Mouse (Mus musculus): Measurements from ENCODE around the gene Wfdc2. TPM values are rescaled to one million over a fixed set of nuclear protein-coding genes. Genes with fewer than 3 reads are reported as not detected.

The Wfdc2 gene
- polyA plus RNA-seq, 1 experiment from 2014 or later: 21.7 TPM

- Histone ChIP-seq H3K27ac (ENCODE audit: low read depth, low read length) (no peak overlapping the region), H3K9ac (ENCODE audit: low read length) (no peak overlapping the region), H3K4me1 (ENCODE audit: control insufficient read depth, insufficient read depth, low read length) (no peaks in the 10 kb centered on the region), H3K4me3 (ENCODE audit: low read depth, low read length) (no peak overlapping the region), H3K9me3 (ENCODE audit: control insufficient read depth, low read length) (no peaks in the 10 kb centered on the region), H3K36me3 (ENCODE audit: control insufficient read depth, insufficient read depth, low read length) (no peaks in the 10 kb centered on the region), H3K27me3 (ENCODE audit: control insufficient read depth, insufficient read depth, low read length) (no peaks in the 10 kb centered on the region), H3K4me2 (no peak overlapping the region)
- WGBS: 72% methylated on average over 5 of the region's 5 CpGs
- DNase-seq (ENCODE audit: low spot score, missing footprints): no peak
- no peak for ATAC-seq (ENCODE audit: low FRiP score)
Observed at GRCm38 (mm10) chr2:164542132-164542531, 20.1 kb upstream of the Wfdc2 start.

GRCm38 (mm10) chr2:164542598-164542997 is 19.6 kb upstream of the Wfdc2 start:
- H3K9ac ChIP-seq (ENCODE audit: low read length): no peak overlapping the region
- no peak overlapping the region for H3K4me3 ChIP-seq (ENCODE audit: low read depth, low read length)
- no peaks in the 10 kb centered on the region for H3K36me3 ChIP-seq (ENCODE audit: control insufficient read depth, insufficient read depth, low read length)
- H3K4me1 ChIP-seq (ENCODE audit: control insufficient read depth, insufficient read depth, low read length): no peaks in the 10 kb centered on the region
- ATAC-seq (ENCODE audit: low FRiP score): no peak
- H3K9me3 ChIP-seq (ENCODE audit: control insufficient read depth, low read length): no peaks in the 10 kb centered on the region
- no peaks in the 10 kb centered on the region for H3K27me3 ChIP-seq (ENCODE audit: control insufficient read depth, insufficient read depth, low read length)
- no peak for DNase-seq (ENCODE audit: low spot score, missing footprints)
- H3K27ac ChIP-seq (ENCODE audit: low read depth, low read length): no peak overlapping the region
- H3K4me2 ChIP-seq: no peak overlapping the region
- WGBS: 86% methylated on average over 7 of the region's 7 CpGs

DNA sequence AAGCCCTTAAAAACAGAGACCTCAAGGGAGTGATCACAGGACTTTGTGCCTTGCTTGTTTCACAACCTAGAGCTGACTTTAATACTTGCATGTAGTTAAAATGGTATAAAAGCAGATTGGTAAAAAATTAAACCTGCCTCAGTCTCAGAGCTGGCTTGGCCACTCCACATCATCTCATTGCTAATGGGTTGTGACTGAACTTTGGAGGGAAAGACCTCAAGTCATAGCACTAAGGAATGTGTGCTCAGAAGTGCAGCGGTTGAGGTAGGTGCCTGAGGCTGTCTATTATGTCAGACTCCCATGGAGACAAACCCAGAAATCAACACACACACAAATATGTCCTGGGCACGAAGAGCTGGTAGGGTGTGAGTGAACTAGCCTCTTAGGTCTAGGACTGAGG is 18.5 kb upstream of the Wfdc2 start:
- 72% methylated on average over 2 of the region's 2 CpGs for WGBS
- Histone ChIP-seq H3K4me3 (ENCODE audit: low read depth, low read length) (no peak overlapping the region), H3K36me3 (ENCODE audit: control insufficient read depth, insufficient read depth, low read length) (no peaks in the 10 kb centered on the region), H3K9me3 (ENCODE audit: control insufficient read depth, low read length) (no peaks in the 10 kb centered on the region), H3K9ac (ENCODE audit: low read length) (no peak overlapping the region), H3K27ac (ENCODE audit: low read depth, low read length) (no peak overlapping the region), H3K4me1 (ENCODE audit: control insufficient read depth, insufficient read depth, low read length) (no peaks in the 10 kb centered on the region), H3K27me3 (ENCODE audit: control insufficient read depth, insufficient read depth, low read length) (no peaks in the 10 kb centered on the region), H3K4me2 (no peak overlapping the region)
- no peak for ATAC-seq (ENCODE audit: low FRiP score)
- DNase-seq (ENCODE audit: low spot score, missing footprints): no peak

- no peaks in the 10 kb centered on the region for H3K27me3 ChIP-seq (ENCODE audit: control insufficient read depth, insufficient read depth, low read length)
- no peak for ATAC-seq (ENCODE audit: low FRiP score)
- 54% methylated on average over 5 of the region's 5 CpGs for WGBS
Observed at GRCm38 (mm10) chr2:164544454-164545097, 17.6 kb upstream of the Wfdc2 start.

DNA sequence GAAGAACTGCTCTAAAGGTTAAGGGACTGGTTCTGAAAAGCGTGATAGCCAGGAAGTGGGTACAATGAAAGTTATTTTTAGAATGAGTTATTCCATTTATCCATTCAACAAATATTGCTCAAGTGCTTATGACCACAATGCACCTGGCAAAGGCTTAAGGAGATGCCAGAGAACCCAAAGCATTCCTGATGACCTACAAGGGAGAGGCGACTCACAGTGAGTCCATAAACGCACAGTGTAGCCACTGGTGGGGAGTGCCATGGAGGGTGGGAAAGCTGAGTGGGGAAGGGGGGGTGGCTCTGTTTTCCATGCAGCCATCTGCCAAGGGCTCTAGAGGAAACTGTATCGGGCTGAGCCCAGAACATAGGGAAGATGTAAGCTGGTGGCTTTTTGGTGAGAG is 12.9 kb upstream of the Wfdc2 start:
- no peaks in the 10 kb centered on the region for H3K27me3 ChIP-seq (ENCODE audit: control insufficient read depth, insufficient read depth, low read length)

More at GRCm38 (mm10) chr2:164544454-164545097, 17.6 kb upstream of the Wfdc2 start:
- no peaks in the 10 kb centered on the region for H3K4me1 ChIP-seq (ENCODE audit: control insufficient read depth, insufficient read depth, low read length)
- H3K27ac ChIP-seq (ENCODE audit: low read depth, low read length): no peak overlapping the region
- H3K4me2 ChIP-seq: no peak overlapping the region
- no peak overlapping the region for H3K4me3 ChIP-seq (ENCODE audit: low read depth, low read length)
- H3K9me3 ChIP-seq (ENCODE audit: control insufficient read depth, low read length): no peaks in the 10 kb centered on the region
- H3K9ac ChIP-seq (ENCODE audit: low read length): no peak overlapping the region
- no peak for DNase-seq (ENCODE audit: low spot score, missing footprints)
- H3K36me3 ChIP-seq (ENCODE audit: control insufficient read depth, insufficient read depth, low read length): no peaks in the 10 kb centered on the region

GRCm38 (mm10) chr2:164549963-164550894 is 12.0 kb upstream of the Wfdc2 start:
- H3K4me3 ChIP-seq (ENCODE audit: low read depth, low read length): no peak overlapping the region
- 16% methylated on average over 10 of the region's 10 CpGs for WGBS
- H3K4me1 ChIP-seq (ENCODE audit: control insufficient read depth, insufficient read depth, low read length): no peaks in the 10 kb centered on the region
- H3K9ac ChIP-seq (ENCODE audit: low read length): no peak overlapping the region
- H3K27ac ChIP-seq (ENCODE audit: low read depth, low read length): no peak overlapping the region
- no peaks in the 10 kb centered on the region for H3K9me3 ChIP-seq (ENCODE audit: control insufficient read depth, low read length)
- DNase-seq (ENCODE audit: low spot score, missing footprints) (no peak), ATAC-seq (ENCODE audit: low FRiP score) (peak; percentile 30; the same call in 1 of the 2 replicates)
- H3K4me2 ChIP-seq: peak overlapping the region; percentile 3; the same call in 1 of the 2 replicates
- H3K27me3 ChIP-seq (ENCODE audit: control insufficient read depth, insufficient read depth, low read length): no peaks in the 10 kb centered on the region
- H3K36me3 ChIP-seq (ENCODE audit: control insufficient read depth, insufficient read depth, low read length): no peaks in the 10 kb centered on the region

More for the DNA sequence above, 12.9 kb upstream of the Wfdc2 start:
- no peak overlapping the region for H3K4me2 ChIP-seq
- H3K9ac ChIP-seq (ENCODE audit: low read length): no peak overlapping the region
- no peak overlapping the region for H3K27ac ChIP-seq (ENCODE audit: low read depth, low read length)
- H3K9me3 ChIP-seq (ENCODE audit: control insufficient read depth, low read length): no peaks in the 10 kb centered on the region
- no peak for ATAC-seq (ENCODE audit: low FRiP score)
- no peaks in the 10 kb centered on the region for H3K4me1 ChIP-seq (ENCODE audit: control insufficient read depth, insufficient read depth, low read length)
- no peak for DNase-seq (ENCODE audit: low spot score, missing footprints)
- H3K4me3 ChIP-seq (ENCODE audit: low read depth, low read length): no peak overlapping the region
- H3K36me3 ChIP-seq (ENCODE audit: control insufficient read depth, insufficient read depth, low read length): no peaks in the 10 kb centered on the region
- 41% methylated on average over 4 of the region's 4 CpGs for WGBS

GRCm38 (mm10) chr2:164550895-164551269 is 11.3 kb upstream of the Wfdc2 start:
- Histone ChIP-seq H3K27me3 (ENCODE audit: control insufficient read depth, insufficient read depth, low read length) (no peaks in the 10 kb centered on the region), H3K9me3 (ENCODE audit: control insufficient read depth, low read length) (no peaks in the 10 kb centered on the region), H3K4me2 (no peak overlapping the region), H3K4me1 (ENCODE audit: control insufficient read depth, insufficient read depth, low read length) (no peaks in the 10 kb centered on the region), H3K27ac (ENCODE audit: low read depth, low read length) (no peak overlapping the region), H3K9ac (ENCODE audit: low read length) (no peak overlapping the region), H3K4me3 (ENCODE audit: low read depth, low read length) (no peak overlapping the region), H3K36me3 (ENCODE audit: control insufficient read depth, insufficient read depth, low read length) (no peaks in the 10 kb centered on the region)
- no peak for ATAC-seq (ENCODE audit: low FRiP score)
- 75% methylated on average over 2 of the region's 2 CpGs for WGBS
- no peak for DNase-seq (ENCODE audit: low spot score, missing footprints)

DNA sequence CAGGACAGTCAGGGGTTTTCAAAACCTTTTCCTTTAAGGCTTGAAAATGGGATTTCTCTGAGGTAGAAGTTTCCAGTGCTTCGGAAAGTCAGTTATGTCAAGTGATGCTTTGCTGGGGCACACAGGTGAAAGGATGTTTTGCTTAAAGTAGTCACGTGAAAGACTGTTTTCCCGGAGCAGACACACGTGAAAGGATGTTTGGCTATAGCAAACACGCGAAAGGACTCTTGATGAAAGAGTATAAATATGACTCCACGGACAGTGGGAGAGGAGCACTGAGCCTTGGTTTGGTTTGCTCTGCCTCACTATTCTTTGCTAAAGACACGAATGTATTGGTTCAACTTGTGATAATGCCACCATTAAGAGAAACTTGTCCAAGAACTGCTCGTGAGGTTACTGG is 10.7 kb upstream of the Wfdc2 start:
- H3K4me1 ChIP-seq (ENCODE audit: control insufficient read depth, insufficient read depth, low read length): no peaks in the 10 kb centered on the region
- H3K9ac ChIP-seq (ENCODE audit: low read length): no peak overlapping the region
- H3K27me3 ChIP-seq (ENCODE audit: control insufficient read depth, insufficient read depth, low read length): no peaks in the 10 kb centered on the region
- H3K4me3 ChIP-seq (ENCODE audit: low read depth, low read length): no peak overlapping the region
- no peaks in the 10 kb centered on the region for H3K9me3 ChIP-seq (ENCODE audit: control insufficient read depth, low read length)
- 90% methylated on average over 9 of the region's 9 CpGs for WGBS
- DNase-seq (ENCODE audit: low spot score, missing footprints) (no peak), ATAC-seq (ENCODE audit: low FRiP score) (no peak)
- no peaks in the 10 kb centered on the region for H3K36me3 ChIP-seq (ENCODE audit: control insufficient read depth, insufficient read depth, low read length)
- no peak overlapping the region for H3K4me2 ChIP-seq
- H3K27ac ChIP-seq (ENCODE audit: low read depth, low read length): no peak overlapping the region

GRCm38 (mm10) chr2:164558426-164558825 is 3.8 kb upstream of the Wfdc2 start:
- no peak overlapping the region for H3K27ac ChIP-seq (ENCODE audit: low read depth, low read length)
- peaks cover 7% of the 10 kb centered on the region; the same call in 1 of the 2 replicates for H3K27me3 ChIP-seq (ENCODE audit: control insufficient read depth, insufficient read depth, low read length)
- H3K9me3 ChIP-seq (ENCODE audit: control insufficient read depth, low read length): no peaks in the 10 kb centered on the region
- DNase-seq (ENCODE audit: low spot score, missing footprints): no peak
- H3K4me1 ChIP-seq (ENCODE audit: control insufficient read depth, insufficient read depth, low read length): peaks cover 12% of the 10 kb centered on the region
- no peak overlapping the region for H3K9ac ChIP-seq (ENCODE audit: low read length)
- no peaks in the 10 kb centered on the region for H3K36me3 ChIP-seq (ENCODE audit: control insufficient read depth, insufficient read depth, low read length)
- WGBS: 86% methylated on average over 8 of the region's 8 CpGs
- H3K4me2 ChIP-seq: no peak overlapping the region
- H3K4me3 ChIP-seq (ENCODE audit: low read depth, low read length): no peak overlapping the region
- ATAC-seq (ENCODE audit: low FRiP score): no peak

Data from midbrain, embryonic 11.5 days (tissue).